Mouse (Mus musculus): ENCODE measurements around the gene Sergef.

Gene Sergef

DNA sequence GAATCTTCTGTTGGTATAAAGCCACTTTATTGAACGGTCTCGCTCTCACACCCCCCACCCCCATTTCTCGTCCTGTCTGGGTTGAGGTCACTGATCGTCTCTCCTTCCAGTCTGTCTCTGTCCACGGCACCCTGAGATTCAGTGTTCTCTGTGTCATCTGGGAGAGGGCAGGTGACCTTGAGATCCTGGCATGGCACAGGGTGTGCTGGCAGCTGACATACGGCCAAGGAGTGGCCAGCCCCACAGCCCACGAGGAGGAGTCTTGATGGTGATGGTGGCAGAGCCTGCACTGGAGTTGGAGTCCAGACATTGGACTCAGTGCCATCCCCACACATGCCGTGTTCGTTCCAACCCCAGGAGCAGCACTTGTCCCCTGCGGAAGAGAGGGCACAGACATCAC, 196.4 kb downstream of the Sergef start:
- no peak for DNase-seq

DNA sequence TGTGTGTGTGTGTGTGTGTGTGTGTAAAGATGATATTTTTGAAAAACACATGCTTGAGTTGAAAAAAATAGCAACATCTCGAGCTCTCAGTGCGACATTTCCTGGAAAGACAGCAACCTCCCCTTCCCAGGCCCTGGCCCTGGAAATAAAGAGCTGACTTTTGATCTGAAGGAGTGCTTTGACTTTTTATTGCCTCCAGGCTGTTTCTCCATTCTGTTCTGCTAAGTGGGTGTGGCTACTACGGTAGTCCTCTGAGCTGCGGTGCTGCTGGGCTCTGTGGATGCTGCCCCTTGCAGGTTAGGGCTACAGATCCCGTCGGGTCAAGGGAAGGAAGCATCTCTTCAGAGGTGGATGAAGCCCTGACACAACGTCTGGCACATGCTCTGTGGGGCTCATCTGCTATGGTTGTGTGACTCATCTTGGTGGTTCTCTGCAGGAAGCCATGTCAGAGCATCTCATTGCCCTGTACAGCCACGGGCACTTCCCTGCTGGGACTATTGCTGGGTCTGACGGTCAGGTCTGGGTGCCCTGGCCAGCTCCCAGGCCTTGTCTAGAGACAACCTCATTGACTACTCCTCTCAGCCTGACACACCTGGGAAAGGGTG, 201.0 kb downstream of the Sergef start:
- no peak for DNase-seq

DNA sequence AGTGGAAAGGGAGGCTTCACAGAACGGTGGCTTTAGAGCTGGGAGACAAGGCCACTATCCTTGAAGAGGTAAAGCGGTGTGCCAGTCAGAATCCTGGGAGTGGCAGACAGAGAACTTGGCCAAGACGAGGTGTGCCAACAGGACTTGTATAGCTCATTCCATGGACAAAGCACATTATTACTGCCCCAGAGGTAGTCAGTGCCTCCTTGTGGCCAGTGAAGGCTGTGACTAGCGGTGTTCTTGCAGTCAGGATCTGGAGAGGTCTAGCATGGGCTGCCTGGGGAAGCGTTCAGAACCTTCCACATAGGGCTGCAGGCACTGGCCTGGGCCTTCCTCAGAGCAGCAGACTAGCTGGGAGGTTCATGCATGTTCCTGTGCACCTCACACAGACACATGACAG, 203.8 kb downstream of the Sergef start:
- DNase-seq = no peak

DNA sequence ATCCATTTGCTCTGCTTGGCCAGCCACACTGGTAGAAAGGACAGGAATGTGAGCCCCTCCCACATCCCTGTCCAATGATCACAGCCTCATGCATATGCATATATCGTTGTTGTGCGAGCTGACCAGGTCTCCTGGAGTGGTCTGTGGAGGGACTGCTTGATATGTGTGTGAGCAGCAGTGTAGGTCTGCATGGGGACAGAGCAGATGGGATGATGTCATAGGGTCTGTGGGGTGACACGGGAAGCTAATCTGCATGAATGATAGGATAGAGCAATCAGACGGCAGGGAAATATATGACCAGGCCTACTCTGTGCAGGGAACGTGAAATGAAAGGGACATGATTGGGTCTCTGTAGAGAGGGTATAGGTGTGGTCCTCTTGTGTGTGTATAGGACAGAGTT, 205.7 kb downstream of the Sergef start:
- no peak for DNase-seq

DNA sequence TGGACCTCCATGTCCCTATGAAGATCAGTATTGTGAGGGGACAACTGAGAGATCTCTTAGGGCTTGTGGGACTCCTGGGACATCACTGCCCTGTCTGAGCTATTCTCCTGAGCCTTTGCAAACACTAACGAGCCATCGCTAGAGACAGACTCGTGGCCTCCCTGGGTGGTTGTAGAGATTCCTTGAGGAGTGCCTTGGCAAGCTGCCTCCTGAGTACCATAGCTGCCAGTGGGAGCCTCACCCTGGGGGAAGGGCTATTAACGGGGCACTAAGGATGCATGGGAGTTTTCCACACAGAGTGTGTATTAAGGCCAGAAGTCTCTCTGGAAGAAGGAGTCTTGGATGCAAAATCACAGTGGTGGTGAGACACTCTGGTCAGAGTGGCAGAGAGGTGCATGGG, 214.6 kb downstream of the Sergef start:
- DNase-seq = no peak

DNA sequence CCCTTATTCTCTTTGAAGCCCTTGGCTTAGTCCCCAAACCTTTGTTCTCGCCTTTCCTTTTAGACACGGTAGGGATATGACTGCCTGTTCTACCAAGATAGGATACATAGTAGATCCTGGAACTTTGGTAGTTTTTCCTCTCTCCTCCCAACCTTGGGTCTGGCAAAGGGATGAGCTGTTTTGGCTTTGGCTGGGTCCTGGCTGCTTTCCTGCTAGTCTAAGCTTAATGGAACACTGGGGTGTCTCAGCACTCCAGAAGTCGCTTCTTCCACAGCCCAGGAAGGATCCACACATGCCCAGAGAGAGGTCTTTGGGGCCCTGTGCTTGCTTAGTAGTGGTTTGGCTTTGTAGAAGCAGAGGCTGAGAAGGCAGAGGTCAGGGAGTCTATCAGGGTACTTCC, 215.7 kb downstream of the Sergef start:
- no peak for DNase-seq

DNA sequence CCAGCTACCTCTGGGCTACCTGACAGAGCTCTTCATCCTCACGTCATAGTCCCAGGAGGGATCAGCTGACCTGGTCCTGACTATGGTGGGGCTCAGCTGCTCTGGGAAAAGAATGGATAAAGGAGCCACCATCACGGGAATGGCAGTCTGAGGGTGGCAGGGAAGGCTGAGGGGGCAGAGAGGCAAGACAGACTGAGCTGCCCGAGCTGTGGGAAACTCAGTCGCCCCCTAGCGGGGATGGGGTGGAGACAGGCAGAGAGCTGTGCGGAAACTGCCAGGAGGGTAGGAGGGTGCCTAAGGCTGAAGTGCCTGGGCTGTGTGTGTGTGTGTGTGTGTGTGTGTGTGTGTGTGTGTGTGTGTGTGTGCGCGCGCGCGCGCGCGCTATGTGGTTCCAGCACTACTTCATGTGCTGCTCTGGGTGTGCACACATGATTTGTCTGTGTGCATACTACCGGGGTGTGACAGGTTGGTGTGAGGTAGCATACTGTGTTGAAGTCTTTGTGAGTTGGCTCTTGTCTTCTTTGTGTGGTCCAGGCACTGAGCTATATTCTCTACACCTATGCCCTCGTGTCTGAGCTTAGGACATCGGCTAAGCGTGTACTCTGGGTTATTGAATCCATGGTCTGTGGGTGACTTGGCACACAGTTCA, 216.7 kb downstream of the Sergef start:
- DNase-seq = peak; percentile 81

DNA sequence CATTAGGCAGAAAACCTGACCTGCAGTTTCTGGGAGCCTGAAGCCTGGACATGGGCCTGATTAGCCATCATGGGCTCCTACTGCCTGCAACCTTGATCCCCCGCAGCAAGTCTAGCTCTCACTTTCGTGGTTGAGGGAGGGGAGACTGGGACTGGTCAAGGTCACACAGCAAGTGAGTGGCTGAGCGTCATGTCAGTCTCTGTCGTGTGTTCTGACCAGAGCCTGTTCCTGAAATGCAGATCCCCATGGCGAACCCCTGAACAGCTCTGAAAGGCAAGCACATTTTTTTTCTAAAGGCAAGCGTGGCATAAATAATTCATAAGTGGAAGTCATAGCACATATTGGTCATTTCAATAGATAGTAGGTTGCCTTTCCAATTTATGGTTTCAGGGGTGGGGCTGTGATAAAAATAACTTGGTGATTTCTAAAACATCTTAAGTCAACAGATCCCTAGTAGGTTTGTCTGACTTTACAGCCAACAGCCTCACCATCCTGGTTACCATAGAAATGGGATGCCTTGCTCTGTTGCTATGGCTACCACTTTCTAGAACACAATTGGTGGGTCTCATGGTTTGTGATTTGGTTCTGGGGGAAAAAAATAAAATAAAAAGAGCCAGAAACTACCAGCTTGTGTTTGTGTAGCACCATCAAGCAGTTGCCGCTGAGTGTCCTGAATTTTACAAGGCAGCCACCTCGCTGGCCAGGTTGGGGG, 217.4 kb downstream of the Sergef start:
- DNase-seq = no peak

DNA sequence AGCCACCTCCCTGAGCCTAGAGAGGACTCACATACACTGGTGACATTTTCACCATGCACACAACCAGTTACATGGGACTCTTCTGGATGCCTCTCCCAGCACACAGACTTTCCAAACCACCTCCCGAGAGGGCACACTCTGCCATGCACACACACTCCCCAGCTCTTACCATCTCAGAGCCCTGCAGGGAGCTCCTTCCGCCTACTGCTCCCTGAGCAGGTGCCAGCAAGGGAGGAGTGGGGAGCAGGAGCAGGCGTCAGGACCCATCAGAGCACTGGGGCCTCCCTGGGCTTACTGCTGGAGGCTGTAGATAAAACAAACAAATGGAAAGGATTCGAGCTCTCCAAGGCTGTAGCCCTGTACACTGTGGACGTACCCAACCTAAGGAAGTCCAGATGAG, 218.1 kb downstream of the Sergef start:
- no peak for DNase-seq

DNA sequence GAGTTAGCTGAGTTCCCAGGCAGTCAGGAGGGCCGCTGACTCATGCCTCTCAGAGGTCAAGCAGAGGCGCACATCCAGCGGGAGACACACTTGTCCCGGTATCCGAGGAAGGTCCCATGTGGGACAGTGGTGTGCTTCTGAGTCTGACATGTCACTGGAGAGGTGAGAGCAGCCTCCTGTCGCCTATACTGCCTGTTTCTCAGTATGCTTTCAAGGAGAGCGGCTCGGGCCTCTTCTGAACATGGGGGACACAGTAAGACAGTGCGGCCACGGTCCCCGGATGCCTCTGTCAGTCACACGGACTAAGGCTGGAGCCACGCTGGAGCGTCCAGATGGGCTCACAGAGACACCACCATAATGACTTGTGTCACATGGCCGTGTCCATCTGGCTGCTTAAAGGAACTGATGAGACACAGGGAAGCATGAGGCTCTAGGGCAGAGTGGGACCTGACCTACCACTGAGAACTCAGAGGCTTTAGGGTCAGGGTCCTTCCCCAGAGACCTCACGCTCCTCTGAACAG, 221.4 kb downstream of the Sergef start:
- DNase-seq = no peak

DNA sequence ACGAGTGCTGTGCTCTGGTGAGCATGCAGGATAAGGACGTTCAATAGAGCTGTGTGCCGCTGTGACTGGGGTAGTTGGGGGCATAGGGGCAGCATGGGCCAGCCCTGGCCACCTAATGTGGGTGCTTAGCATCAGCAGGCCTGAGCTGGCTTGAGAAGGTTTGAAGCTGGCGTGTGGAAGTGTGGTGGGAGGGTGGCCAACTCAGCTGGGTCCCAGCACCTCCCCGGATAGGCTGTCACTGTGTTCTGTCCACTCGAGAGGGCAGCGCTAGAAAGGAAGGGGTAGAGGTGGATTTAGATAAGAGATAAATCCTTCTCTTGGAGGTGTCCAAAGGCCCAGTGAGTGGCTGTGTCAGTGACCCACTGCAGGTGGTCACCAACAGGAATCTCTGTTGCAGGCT, 222.1 kb downstream of the Sergef start:
- DNase-seq = no peak

DNA sequence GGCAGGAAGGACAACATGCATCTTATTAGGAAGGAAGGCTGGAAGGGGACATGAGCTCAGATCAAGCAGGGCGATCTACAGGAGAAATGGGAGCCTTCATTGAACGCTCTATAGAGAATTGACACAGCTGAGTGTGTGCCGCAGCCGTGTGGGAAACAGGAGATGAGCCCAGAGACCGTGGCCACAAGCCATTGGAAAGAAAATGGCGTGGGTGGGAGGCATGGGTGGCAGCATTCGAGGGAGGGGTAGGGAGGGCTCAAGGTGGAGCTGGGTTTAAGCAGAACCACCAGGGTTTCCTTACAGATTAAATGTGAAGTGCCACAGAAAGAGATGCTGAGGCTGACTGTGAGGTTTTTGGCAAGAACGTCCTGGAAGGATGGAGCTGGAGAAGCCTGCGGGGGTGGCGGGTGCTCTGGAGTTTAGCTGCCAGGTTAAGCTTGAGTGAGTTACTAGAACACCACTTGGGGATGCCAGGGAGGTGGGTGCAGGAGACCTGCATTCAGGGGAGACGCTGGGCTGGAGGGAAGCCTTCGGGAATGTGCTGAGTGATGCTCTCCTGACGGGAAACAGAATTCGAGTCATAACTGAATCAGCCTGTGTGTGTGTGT, 223.7 kb downstream of the Sergef start:
- no peak for DNase-seq

DNA sequence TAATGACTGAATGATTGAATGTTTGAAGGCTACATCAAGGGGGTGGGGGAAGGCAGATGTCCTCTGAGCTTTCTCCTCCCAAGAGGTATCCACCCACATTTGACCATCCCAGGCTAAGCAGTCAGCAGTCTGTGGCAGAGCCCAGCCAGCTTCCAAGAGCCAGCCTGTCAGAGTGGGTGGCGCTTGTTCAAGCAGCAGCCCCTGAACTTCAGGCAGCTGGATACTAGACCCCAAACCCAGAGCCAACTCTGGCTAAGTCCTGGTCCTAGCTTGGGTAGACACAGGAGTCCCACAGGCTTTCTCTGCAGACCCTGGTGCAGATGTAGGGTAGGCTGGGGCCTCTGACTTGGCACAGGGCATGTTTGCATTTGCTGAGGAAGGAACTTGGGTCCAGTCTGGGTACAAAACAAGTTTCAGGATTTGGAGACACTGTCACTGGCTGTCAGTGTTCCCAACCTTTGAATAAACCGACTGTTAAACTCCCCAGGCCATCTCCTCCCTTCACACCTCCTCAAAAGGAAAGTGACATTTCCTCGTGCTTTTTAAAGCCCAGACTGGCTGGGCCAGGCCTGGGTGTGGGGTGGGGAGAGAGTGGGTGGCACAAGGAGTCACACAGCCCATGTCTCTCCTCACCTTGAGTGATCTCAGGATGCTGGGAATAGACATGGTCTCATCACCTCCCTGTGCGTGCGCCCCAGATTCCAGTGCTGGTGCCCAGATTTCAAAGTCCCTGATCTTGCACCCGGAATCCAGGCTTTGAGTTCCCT, 225.5 kb downstream of the Sergef start:
- no peak for DNase-seq

DNA sequence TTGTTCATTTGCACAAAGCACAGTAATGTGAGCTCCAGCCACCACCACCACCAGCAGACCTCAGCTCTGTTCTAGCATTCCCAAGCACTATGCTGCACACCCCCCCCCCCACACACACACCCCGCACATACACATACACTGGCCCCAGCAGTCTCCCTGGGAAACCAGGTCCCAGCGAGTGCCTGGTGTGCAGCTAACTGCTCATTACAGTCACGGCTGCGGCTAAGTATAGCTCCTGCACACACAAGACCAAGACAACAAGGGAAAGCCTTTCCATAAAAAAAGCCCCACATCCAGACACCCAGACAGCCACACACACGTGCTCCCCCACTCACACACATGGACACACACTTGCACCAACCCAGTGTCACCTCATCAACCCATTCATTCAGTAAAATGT, 226.8 kb downstream of the Sergef start:
- no peak for DNase-seq

DNA sequence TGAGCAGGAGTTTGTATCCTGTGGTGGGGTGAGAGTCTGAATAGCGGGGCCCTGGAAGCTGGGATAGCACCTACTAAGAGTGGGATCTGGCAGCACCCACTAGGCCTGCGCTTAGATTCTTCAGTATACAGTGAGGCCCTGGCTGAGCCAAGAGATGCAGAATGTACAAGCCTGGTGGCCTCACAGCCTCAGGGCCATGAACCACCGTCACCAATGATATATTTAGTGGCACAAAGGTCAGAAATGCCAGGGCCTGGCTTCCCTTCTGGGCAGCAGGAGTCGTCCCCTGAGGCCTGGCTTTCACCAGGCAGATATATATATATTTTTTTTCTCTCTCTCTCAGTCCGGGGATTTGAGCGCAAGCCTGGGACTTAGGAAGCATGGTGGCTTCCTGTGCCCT, 228.9 kb downstream of the Sergef start:
- DNase-seq = no peak

DNA sequence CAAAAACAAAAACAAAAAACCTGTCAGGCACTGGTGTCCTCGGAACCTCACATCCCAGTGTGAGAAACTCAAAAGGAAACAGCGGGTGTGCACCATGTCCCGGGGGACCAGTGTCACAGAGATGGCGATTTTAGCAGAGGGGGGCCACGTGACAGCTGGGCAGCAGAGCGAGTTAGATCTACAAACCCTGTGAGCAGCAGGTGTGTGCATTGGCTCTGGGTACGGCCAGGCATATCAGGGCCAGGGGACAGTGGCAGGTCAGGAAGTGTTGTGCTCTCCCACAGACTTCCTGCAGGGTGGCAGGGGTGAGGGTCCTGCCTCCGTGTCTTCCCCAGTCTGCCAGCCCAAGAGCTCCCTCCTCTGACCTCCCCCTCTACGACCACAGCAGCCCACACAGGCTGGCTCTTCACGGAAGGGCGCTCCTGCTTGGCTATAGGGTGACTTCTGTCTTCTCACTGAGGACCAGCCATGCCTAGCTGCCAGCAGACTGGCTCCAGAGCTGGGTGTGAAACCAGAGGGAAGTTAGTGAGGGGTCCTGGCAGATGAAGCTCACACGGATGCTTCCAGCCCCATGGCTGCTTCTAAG, 230.3 kb downstream of the Sergef start:
- no peak for DNase-seq

DNA sequence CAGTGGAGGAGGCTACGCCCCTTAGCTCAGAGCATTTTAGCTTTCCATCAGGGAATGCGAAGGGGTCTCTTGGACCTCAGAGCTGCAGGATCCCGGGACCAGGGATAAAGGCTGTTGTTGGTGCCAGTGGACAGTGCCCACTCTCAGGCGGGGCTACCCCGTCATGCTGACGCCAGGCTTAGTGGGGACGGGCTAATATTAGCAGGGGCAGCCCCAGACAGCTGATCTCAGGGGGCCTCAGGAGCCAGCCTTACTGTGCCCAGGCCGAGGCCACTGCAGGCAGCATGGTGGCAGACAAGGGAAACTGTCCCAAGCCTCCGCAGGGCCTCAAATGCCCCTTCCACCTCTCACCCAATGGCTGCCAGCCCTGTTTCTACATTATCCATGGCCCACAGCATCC, 231.0 kb downstream of the Sergef start:
- DNase-seq = no peak

DNA sequence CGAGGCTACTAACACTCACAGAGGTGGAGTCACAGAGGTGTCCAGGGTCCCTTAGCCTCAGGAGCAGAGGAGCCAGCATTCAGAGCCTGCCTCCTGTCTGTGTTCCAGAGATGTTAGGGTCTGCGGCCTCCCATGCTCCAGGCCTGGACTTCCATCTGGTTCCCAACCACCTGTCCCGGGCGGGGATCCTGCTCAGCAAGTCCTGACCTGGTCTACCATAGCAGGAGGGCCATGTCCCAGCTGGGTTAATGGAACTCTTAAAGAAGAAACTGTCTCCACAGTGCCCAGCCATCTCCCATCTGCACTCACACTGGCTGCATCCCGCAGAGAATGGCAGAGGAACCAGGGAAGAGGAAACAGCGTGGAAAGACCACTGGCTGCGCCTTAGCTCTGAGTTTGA, 234.9 kb downstream of the Sergef start:
- DNase-seq = no peak

DNA sequence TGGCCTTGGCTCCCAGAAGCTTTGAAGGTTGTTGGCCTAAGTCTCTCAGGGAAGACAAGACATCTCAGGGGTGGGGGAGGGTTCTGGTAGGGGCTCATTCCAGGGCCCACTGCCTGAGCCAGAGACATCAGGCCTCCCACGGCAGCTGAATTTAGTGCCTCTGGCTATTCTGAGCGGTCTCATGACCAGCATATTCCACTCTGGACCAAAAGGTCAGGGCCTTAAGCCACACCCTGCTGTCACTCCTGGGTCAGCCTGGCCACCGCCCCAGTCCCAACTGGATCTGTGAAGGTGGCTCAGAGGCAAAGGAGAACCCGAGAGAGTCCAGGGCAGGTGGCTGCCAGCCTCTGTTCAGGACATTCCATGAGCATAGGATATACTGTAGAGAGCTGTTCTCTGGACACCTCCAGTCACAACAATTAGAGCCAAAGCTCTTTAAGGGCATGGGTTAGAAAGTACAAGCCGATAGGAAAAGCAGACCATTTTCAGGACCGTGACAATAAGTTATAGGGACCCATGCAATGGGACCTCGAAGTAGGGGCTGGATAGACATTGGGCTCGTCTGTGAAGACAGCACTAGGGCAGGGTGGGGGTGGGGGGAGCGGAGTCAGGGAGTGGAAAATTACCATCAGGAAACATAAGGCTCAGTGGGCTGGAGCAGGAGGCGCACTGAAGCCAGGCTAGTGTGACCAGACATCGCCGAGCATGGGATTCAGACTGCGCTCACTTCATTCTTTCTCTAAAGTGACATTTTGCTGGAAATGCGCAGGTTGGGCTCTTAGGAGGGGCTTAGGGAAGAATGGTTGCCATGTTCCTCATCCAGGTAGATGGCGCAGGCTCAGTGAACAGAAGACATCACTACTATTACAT, 235.8 kb downstream of the Sergef start:
- peak; percentile 42 for DNase-seq

DNA sequence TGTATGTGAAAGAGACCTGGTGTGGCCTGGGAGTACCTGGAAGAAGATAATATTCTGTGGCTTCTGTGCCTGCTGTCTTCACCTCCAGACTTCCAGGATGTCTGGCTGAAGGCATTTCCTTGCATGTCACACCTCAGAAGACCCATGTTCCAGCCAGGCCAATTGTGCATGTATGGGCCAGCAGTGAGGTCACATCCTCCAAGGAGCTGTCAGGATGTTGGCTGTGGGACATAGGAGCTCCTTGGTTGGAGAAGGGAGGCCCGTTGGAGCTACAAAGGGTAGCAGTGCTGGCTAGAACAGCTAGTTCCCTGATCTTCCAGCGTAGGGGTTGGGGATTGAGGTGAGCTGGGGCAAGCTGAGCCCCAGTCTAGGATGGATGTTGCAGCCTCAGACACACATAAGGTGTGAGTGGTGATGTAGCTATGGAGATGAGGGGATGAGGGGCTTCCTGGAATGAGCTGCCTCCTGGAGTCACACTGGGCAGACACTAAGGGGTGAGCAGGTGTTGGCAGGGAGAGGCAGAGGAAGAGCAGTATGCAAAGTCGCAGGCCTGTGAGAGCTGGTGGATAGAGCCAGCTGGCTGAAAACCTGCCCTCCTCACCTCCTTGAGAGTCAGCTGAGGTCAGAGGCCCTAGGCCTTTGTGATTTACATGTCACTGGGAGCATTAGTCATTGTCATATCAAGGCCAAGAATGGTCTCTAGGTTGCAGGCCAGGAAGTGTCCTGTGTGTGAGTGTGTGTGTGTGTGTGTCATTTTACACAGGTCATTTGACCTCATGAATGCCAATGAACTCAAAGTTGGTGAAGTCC, 238.0 kb downstream of the Sergef start:
- DNase-seq = peak; percentile 38

DNA sequence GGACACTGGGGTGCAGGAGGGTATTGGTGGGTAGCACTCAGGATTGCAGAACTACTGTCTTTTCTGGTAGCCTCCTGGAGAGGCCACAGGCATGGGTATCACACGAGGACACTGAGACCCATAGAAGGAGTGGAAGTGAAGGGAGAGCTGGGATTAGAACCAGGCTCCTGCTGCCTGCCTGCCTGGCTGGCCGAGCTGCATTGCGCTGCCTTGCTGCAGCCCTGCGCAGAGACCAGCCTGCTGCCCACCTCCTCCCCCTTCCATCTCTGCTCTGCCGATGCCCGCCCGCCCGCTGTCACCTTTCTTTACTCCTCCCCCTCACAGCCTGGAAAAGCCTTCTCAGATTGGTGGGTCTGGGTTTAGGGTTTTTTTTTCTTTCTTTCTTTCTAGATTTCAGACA, 239.3 kb downstream of the Sergef start:
- peak; percentile 39 for DNase-seq

All from cerebellum, adult 8-10 months (tissue).